Mouse (Mus musculus): ENCODE data around the gene Kcnj1. TPM values are rescaled to one million over a fixed set of nuclear protein-coding genes. Genes with fewer than 3 reads are reported as not detected.

Gene Kcnj1
- polyA plus RNA-seq (2015; fragmentation: Nextera tagmentation; extraction: Ambion mirVana): 0.07 TPM in 1 of 2 replicates, not detected in the other

DNA sequence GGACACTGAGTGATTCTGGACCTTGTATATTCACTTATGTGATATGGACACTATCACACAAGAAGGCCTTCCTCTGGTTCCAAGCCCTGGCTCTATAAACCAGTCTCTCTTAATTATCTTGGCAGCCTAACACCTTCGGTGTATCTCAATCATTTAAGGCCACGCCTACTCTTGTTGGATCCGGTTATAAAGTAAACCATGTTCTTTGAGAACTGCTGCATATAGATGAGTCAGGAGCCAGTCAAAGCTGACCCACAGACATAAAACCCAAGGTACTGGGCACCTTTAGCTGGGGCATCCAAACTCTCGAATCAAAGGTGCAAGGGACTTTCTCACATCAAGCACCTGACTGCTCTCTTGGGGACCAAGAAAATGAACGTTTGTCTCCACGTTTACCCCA, at the start of gene Kcnj1:
Gene Kcnj1 (plus strand): TSS at position 292 of the 400 bp plus-strand sequence.
- Histone ChIP-seq H3K9ac (ENCODE audit: low read length) (no peak within 1 kb of the TSS), H3K4me3 (ENCODE audit: low read length) (no peak within 1 kb of the TSS), H3K4me2 (ENCODE audit: low read depth, low read length) (no peak within 1 kb of the TSS), H3K36me3 (ENCODE audit: control insufficient read depth, insufficient read depth) (no peaks in the 10 kb centered on the region), H3K4me1 (ENCODE audit: control insufficient read depth, insufficient read depth, low read length) (no peaks in the 10 kb centered on the region), H3K9me3 (replicated peaks; ENCODE audit: control insufficient read depth, low read length) (no peaks in the 10 kb centered on the region), H3K27ac (ENCODE audit: low read length) (no peak within 1 kb of the TSS), H3K27me3 (ENCODE audit: control insufficient read depth, insufficient read depth, low read length) (no peaks in the 10 kb centered on the region)
- no peak for ATAC-seq (replicated peaks; ENCODE audit: extremely low read depth, insufficient read depth, low FRiP score)
- 80% methylated on average over 6 of the region's 6 CpGs for WGBS

DNA sequence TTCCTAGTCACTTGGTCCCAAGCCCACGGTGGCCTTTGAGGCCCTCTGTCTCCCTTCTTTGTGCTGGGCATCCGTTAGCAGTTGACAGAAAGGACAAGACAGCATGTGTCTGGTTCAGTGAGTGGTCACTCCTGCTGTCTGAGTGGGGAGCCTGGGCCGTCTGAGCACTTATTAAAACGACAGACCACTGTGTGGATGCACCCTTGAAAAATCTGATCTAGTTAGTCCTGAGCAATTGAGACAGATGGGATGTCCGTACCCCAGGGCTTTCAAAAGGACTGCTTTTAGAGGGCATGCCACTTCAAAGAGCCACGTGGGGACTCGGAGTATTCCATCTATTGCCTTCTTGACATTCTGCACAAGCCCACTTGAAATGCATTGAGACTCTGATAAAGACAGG, 48.7 kb upstream of the Kcnj1 start:
- Histone ChIP-seq H3K4me1 (ENCODE audit: control insufficient read depth, insufficient read depth, low read length) (peaks cover 35% of the 10 kb centered on the region), H3K4me3 (ENCODE audit: low read length) (no peak overlapping the region), H3K27me3 (ENCODE audit: control insufficient read depth, insufficient read depth, low read length) (no peaks in the 10 kb centered on the region), H3K36me3 (ENCODE audit: control insufficient read depth, insufficient read depth) (peaks cover 15% of the 10 kb centered on the region), H3K4me2 (ENCODE audit: low read depth, low read length) (no peak overlapping the region), H3K9ac (ENCODE audit: low read length) (no peak overlapping the region), H3K27ac (ENCODE audit: low read length) (0 out of 2 replicates have a peak overlapping the region, but pooled peaks have one; percentile 9), H3K9me3 (replicated peaks; ENCODE audit: control insufficient read depth, low read length) (no peaks in the 10 kb centered on the region)
- 0 out of 2 replicates have a peak, but pooled peaks have one; percentile 16 for ATAC-seq (replicated peaks; ENCODE audit: extremely low read depth, insufficient read depth, low FRiP score)
- 31% methylated on average over 7 of the region's 7 CpGs for WGBS

DNA sequence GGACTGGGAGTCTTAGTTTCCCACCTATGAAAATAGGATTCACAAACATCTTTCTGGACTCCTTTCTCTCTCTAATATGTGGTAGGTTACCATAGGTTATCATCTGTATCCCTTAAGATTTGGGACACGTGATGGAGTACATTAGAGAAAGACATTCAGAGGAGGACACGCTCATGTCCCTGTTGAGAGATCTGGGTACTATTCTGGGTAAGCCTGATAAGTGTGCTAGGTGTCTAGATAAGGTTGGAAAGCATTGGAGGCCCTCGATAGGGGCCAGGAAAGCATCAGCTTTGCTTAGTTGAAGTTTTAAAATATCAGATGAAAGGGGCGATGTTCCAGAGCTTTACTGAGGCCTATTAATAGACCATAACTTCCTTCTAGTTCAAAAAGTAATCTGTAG, 43.5 kb upstream of the Kcnj1 start:
- H3K27me3 ChIP-seq (ENCODE audit: control insufficient read depth, insufficient read depth, low read length): no peaks in the 10 kb centered on the region
- no peak overlapping the region for H3K9ac ChIP-seq (ENCODE audit: low read length)
- 40% methylated on average over 4 of the region's 4 CpGs for WGBS
- no peak; the same call in 1 of the 2 replicates for ATAC-seq (replicated peaks; ENCODE audit: extremely low read depth, insufficient read depth, low FRiP score)
- no peak overlapping the region for H3K4me3 ChIP-seq (ENCODE audit: low read length)
- peaks cover 24% of the 10 kb centered on the region for H3K4me1 ChIP-seq (ENCODE audit: control insufficient read depth, insufficient read depth, low read length)
- H3K36me3 ChIP-seq (ENCODE audit: control insufficient read depth, insufficient read depth): no peaks in the 10 kb centered on the region
- no peaks in the 10 kb centered on the region for H3K9me3 ChIP-seq (replicated peaks; ENCODE audit: control insufficient read depth, low read length)
- no peak overlapping the region for H3K4me2 ChIP-seq (ENCODE audit: low read depth, low read length)
- no peak overlapping the region for H3K27ac ChIP-seq (ENCODE audit: low read length)

DNA sequence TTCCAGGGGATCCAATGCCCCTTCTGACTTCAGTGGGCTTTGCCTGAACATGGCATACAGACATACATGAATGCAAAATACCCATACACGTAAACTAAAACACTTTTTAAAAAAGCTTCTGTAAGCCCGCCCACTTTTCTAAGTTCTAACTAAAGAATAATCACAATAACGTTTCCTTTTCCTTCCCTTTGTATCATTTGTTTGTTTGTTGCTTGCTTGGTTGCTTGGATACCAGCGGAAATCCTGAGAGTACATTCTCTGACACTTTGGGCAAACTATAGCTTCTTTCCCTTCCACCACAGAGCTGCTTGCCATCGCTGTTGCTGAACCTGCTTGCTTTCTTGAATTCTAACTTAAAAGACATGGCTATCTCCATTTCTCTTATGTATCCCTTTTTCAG, 41.1 kb upstream of the Kcnj1 start:
- H3K9me3 ChIP-seq (replicated peaks; ENCODE audit: control insufficient read depth, low read length): no peaks in the 10 kb centered on the region
- H3K36me3 ChIP-seq (ENCODE audit: control insufficient read depth, insufficient read depth): peaks cover 2% of the 10 kb centered on the region; the same call in 1 of the 2 replicates
- 0 out of 2 replicates have a peak overlapping the region, but pooled peaks have one; percentile 9 for H3K27ac ChIP-seq (ENCODE audit: low read length)
- WGBS: 62% methylated on average over 5 of the region's 5 CpGs
- no peak overlapping the region for H3K4me3 ChIP-seq (ENCODE audit: low read length)
- no peak overlapping the region for H3K9ac ChIP-seq (ENCODE audit: low read length)
- no peaks in the 10 kb centered on the region for H3K27me3 ChIP-seq (ENCODE audit: control insufficient read depth, insufficient read depth, low read length)
- no peak overlapping the region for H3K4me2 ChIP-seq (ENCODE audit: low read depth, low read length)
- no peak for ATAC-seq (replicated peaks; ENCODE audit: extremely low read depth, insufficient read depth, low FRiP score)
- H3K4me1 ChIP-seq (ENCODE audit: control insufficient read depth, insufficient read depth, low read length): peaks cover 23% of the 10 kb centered on the region

DNA sequence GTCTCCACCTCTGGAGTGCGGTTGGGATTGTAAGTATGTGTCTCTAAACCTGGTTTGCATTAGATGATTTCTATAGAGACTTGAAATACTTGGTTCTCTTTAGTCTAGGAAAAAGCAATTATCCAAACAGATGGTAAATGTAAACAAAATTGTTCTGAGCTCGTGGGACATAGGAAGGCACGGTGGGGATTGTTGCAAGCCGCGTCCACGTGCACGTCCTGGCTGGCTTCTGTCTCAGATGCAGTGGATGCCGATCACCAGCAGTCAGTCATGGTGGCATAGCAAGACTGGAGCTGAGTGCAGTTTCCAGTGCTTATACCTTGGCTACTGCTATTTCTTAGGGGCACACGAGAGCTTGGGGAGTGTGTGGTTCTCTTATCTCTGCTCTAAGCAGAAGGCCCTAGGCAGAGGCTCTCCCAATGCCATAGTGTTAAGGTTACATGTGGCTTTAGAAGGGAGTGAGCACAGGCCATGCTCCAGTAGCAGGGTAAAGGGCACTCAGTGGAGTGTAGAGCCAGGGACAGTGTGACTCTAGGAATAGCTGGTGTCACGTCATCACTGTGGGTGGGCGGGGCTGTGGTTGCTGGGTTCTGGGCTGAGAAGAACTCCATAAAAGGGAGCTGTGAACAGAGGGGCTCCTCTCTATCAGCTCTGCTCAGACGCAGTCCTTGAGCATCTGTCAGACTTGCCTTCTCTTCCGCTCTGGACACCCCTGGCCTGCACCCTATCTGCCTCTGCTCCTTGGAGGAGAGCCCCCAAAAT, 36.7 kb upstream of the Kcnj1 start:
- H3K36me3 ChIP-seq (ENCODE audit: control insufficient read depth, insufficient read depth): peaks cover 2% of the 10 kb centered on the region; the same call in 1 of the 2 replicates
- H3K9ac ChIP-seq (ENCODE audit: low read length): no peak overlapping the region; the same call in 1 of the 2 replicates
- no peak overlapping the region for H3K4me2 ChIP-seq (ENCODE audit: low read depth, low read length)
- peak; percentile 89 for ATAC-seq (replicated peaks; ENCODE audit: extremely low read depth, insufficient read depth, low FRiP score)
- H3K4me3 ChIP-seq (ENCODE audit: low read length): no peak overlapping the region
- H3K4me1 ChIP-seq (ENCODE audit: control insufficient read depth, insufficient read depth, low read length): peaks cover 28% of the 10 kb centered on the region
- peak overlapping the region; percentile 82 for H3K27ac ChIP-seq (ENCODE audit: low read length)
- 52% methylated on average over 13 of the region's 13 CpGs for WGBS
- no peaks in the 10 kb centered on the region for H3K27me3 ChIP-seq (ENCODE audit: control insufficient read depth, insufficient read depth, low read length)
- H3K9me3 ChIP-seq (replicated peaks; ENCODE audit: control insufficient read depth, low read length): no peaks in the 10 kb centered on the region

DNA sequence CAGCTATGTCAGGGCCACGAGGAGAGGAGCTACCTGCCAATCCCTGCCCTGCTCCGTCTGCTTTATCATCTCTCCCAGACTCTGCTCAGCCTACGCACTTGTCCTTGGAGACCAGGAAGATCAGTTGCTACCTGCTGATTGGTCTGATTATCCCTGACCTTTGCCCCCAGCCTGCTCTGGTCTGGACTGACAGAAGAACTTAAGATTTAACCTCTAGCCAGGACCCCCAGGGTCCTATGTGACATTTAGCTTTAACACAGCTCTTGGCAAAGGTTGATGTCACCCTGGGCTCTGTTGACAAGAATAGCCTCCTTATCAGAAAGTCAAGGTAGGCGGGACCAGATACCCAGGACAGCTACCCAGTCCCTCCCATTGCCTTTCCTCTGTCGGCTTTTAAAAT, 31.5 kb upstream of the Kcnj1 start:
- peaks cover 29% of the 10 kb centered on the region for H3K4me1 ChIP-seq (ENCODE audit: control insufficient read depth, insufficient read depth, low read length)
- H3K4me3 ChIP-seq (ENCODE audit: low read length): no peak overlapping the region
- no peaks in the 10 kb centered on the region for H3K36me3 ChIP-seq (ENCODE audit: control insufficient read depth, insufficient read depth)
- H3K9me3 ChIP-seq (replicated peaks; ENCODE audit: control insufficient read depth, low read length): no peaks in the 10 kb centered on the region
- H3K9ac ChIP-seq (ENCODE audit: low read length): peak overlapping the region; percentile 27; the same call in 1 of the 2 replicates
- H3K27ac ChIP-seq (ENCODE audit: low read length): peak overlapping the region; percentile 84
- H3K27me3 ChIP-seq (ENCODE audit: control insufficient read depth, insufficient read depth, low read length): no peaks in the 10 kb centered on the region
- peak; percentile 67; the same call in 1 of the 2 replicates for ATAC-seq (replicated peaks; ENCODE audit: extremely low read depth, insufficient read depth, low FRiP score)
- H3K4me2 ChIP-seq (ENCODE audit: low read depth, low read length): peak overlapping the region; percentile 73
- 12% methylated on average over 5 of the region's 5 CpGs for whole genome bisulfite sequencing

DNA sequence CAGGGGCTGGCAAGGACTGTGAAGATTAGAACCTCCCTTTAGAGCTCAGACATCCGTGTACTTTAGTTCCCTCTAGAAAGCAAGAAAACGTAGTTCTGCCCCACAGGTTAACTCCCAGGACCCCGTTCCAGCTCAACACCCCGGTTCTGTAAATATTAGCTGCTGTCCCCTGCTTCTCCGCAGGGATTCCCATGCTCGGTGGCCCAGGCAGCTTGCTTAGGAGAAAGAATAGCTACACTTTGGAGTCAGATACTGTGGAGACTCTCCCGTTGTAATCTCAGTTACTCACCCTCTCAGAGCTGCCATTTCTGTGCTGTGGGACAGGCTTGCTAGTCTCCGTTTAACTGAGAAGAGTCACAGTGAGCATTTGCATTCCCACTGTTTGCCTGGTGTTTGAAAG, 29.4 kb upstream of the Kcnj1 start:
- H3K9me3 ChIP-seq (replicated peaks; ENCODE audit: control insufficient read depth, low read length): no peaks in the 10 kb centered on the region
- WGBS: 10% methylated on average over 8 of the region's 8 CpGs
- peak overlapping the region; percentile 73 for H3K4me2 ChIP-seq (ENCODE audit: low read depth, low read length)
- peak overlapping the region; percentile 78 for H3K9ac ChIP-seq (ENCODE audit: low read length)
- H3K4me3 ChIP-seq (ENCODE audit: low read length): peak overlapping the region; percentile 58
- peak overlapping the region; percentile 84 for H3K27ac ChIP-seq (ENCODE audit: low read length)
- peaks cover 25% of the 10 kb centered on the region for H3K4me1 ChIP-seq (ENCODE audit: control insufficient read depth, insufficient read depth, low read length)
- H3K36me3 ChIP-seq (ENCODE audit: control insufficient read depth, insufficient read depth): no peaks in the 10 kb centered on the region
- 0 out of 2 replicates have a peak, but pooled peaks cover 4% of the 10 kb centered on the region for H3K27me3 ChIP-seq (ENCODE audit: control insufficient read depth, insufficient read depth, low read length)
- ATAC-seq (replicated peaks; ENCODE audit: extremely low read depth, insufficient read depth, low FRiP score): no peak

DNA sequence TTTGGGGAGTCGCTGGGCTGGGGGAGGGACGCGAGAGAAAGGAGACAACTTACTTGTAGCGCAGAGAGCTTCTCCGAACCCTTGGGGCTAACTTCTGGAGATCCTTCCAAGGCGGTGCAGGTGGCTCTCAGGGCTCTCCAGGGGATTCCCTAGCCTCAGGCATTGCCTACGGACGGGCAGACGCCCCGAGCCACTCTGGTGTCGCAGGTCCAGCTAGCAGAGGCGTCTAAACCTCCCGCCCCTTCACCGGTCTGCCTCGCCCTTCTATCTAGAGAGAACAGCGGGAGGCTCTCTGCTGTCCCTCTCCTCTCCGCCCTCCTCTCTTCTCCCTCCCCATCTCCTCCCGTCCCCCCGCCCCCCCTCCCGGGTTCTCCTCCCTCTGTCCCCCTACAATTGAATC, 28.2 kb upstream of the Kcnj1 start, which contains the start of gene Kcnj5:
Gene Kcnj5 (minus strand): TSS at position 300 of the 400 bp plus-strand sequence.
- Histone ChIP-seq H3K36me3 (ENCODE audit: control insufficient read depth, insufficient read depth) (no peaks in the 10 kb centered on the region), H3K27me3 (ENCODE audit: control insufficient read depth, insufficient read depth, low read length) (0 out of 2 replicates have a peak, but pooled peaks cover 4% of the 10 kb centered on the region), H3K4me3 (ENCODE audit: low read length) (peak within 1 kb of the TSS; percentile 58), H3K4me2 (ENCODE audit: low read depth, low read length) (peak within 1 kb of the TSS; percentile 73), H3K9ac (ENCODE audit: low read length) (peak within 1 kb of the TSS; percentile 78), H3K9me3 (replicated peaks; ENCODE audit: control insufficient read depth, low read length) (no peaks in the 10 kb centered on the region), H3K4me1 (ENCODE audit: control insufficient read depth, insufficient read depth, low read length) (peaks cover 25% of the 10 kb centered on the region), H3K27ac (ENCODE audit: low read length) (peak within 1 kb of the TSS; percentile 84)
- ATAC-seq (replicated peaks; ENCODE audit: extremely low read depth, insufficient read depth, low FRiP score): peak; percentile 52; the same call in 1 of the 2 replicates
- WGBS: 2% methylated on average over 19 of the region's 20 CpGs

DNA sequence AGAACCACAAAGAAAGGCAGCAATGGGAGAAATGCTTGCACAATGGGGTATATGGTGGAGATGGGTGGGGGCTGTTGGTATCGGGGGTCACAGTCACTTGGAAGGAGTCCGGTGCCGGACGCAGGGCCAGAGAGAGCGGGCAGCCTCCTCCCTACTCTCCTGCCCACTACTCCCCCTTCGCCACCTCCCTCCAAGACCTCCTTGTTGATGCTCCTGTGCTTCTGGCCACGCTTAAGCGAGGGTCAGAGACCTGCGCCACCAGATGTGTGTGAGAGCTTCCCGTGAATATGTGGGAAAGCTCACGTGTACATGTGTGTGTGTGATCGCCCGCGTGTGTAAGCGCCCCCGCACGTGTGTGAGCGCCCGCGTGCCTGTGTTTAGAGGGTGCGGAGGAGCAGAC, 27.8 kb upstream of the Kcnj1 start:
- Histone ChIP-seq H3K27me3 (ENCODE audit: control insufficient read depth, insufficient read depth, low read length) (0 out of 2 replicates have a peak, but pooled peaks cover 4% of the 10 kb centered on the region), H3K27ac (ENCODE audit: low read length) (no peak overlapping the region), H3K4me3 (ENCODE audit: low read length) (peak overlapping the region; percentile 58), H3K9me3 (replicated peaks; ENCODE audit: control insufficient read depth, low read length) (no peaks in the 10 kb centered on the region), H3K36me3 (ENCODE audit: control insufficient read depth, insufficient read depth) (no peaks in the 10 kb centered on the region), H3K9ac (ENCODE audit: low read length) (peak overlapping the region; percentile 78), H3K4me2 (ENCODE audit: low read depth, low read length) (peak overlapping the region; percentile 73), H3K4me1 (ENCODE audit: control insufficient read depth, insufficient read depth, low read length) (peaks cover 24% of the 10 kb centered on the region)
- ATAC-seq (replicated peaks; ENCODE audit: extremely low read depth, insufficient read depth, low FRiP score): peak; percentile 14; the same call in 1 of the 2 replicates
- WGBS: 2% methylated on average over 21 of the region's 21 CpGs

All from heart, embryonic 16.5 days (tissue).